ENCODE assay signal across 14 mouse cellular contexts in the genomic region with DNA sequence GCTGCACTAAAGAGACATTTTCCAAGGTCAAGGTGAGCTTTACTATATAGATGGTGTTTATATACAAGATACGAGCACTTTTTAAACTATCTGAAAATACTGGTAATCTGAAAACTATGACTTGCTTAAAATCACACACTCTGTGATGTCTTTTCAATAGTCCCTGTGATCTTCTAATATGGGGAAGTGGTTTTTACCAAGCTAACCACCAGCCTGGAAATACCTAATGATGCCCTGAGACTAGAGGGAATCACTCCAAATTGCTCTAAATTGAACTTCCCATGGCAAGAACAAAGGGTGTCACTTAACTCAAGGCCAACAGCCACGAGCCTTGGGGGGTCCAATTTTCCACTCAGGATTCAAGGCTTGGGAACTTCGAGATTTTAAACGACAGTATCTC.
"Had no signal": no experiment of that assay in that cellular context is flagged by ENCODE, and none has a peak within 500 bp of the region (broad histone marks: within the 10 kb centered on the region; RNA-seq: fewer than 3 reads in every experiment).

No protein-coding gene starts in this region.

- ATAC-seq: midbrain, embryonic 16.5 days had no signal

- DNase-seq: lung, adult 18-20 months; lung, embryonic 14.5 days; lung, postnatal 10 days; lung, postnatal 4 days; midbrain, embryonic 14.5 days; retina, postnatal 1 day; right cerebral cortex, adult 18-20 months; right cerebral cortex, postnatal 25 days; right cerebral cortex, postnatal 4 days; spleen, adult 18-20 months; thymus, adult 18-20 months; thymus, postnatal 14 days; thymus, postnatal 36 days had no signal
